Mouse (Mus musculus) thymus, postnatal 0 days (tissue): Measurements from ENCODE around the gene Bcl2a1b. TPM values are rescaled to one million over a fixed set of nuclear protein-coding genes. Genes with fewer than 3 reads are reported as not detected.
"Not testable (repeated sequence)": the region's sequence is repeated elsewhere in the genome, so short reads cannot be mapped to it uniquely, and the experiment has no call there.

Source experiments
- DNase-seq: peaks from one replicate; pipeline ENCODE4 v3.0.0-alpha.2; 2015; ENCODE audit warnings: low spot score
- polyA plus RNA-seq: library from polyadenylated mRNA; unstranded; fragments of >200 nt; fragmentation: Nextera tagmentation; extraction: Ambion mirVana; gene quantifications from 2 replicates; pipeline ENCODE4 v1.2.1, GENCODE M21; 2015

Gene Bcl2a1b
- polyA plus RNA-seq: 48.8 and 53.4 TPM in 2 replicates

GRCm38 (mm10) chr9:89198969-89199416 lies at the start of gene Bcl2a1b, which contains the start of gene Gm29094:
TSS of gene Bcl2a1b (plus strand) at chr9:89199209.
TSS of gene Gm29094 (plus strand) at chr9:89199379.
- DNase-seq: peak; percentile 1

- not testable (repeated sequence) for DNase-seq
Observed at GRCm38 (mm10) chr9:89172539-89172938, 26.5 kb upstream of the Bcl2a1b start.

- not testable (repeated sequence) for DNase-seq
Observed at GRCm38 (mm10) chr9:89178833-89179232, 20.2 kb upstream of the Bcl2a1b start.

- DNase-seq: not testable (repeated sequence)
Observed at GRCm38 (mm10) chr9:89179469-89179868, 19.5 kb upstream of the Bcl2a1b start.

DNA sequence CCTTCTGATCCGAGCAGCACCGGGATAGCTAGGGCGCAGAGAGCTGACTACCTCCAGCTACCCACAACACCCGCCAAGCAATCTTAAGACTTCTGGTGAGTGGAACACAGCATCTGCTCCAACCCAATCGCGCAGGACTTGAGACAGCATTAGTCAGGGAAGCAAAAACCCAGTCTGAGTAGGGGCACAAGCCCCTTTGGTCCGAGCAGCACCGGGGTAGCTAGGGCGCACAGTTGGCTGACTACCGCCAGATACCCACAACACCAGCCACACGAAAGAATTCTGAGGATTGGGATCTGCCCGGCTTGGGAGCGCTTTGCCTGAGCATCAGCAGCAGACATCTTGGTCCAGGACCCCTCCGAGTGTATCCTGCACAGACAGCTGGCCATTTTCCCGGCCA lies 12.0 kb upstream of the Bcl2a1b start:
- DNase-seq: not testable (repeated sequence)

GRCm38 (mm10) chr9:89195483-89195882 lies 3.5 kb upstream of the Bcl2a1b start:
- not testable (repeated sequence) for DNase-seq

DNA sequence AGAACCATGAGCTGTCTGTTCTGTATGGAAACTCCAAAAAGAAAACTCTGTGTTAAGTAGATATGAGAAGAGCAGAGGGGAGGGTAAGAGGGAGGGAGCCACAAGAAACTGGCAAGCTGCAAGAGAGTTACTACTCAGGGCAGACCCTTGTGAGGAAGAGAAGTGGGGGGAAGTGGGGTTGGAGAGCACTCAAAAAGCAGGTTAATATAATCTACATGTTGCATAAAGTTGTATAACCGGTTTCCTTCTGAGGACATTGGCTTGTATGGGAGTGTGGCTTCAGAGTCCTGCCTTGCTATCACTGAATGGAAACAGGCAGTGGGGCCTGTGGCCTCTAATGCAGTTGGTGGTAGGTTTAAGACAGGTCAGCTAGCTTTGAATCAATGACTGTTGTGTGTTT lies 1.5 kb upstream of the Bcl2a1b start:
- DNase-seq: not testable (repeated sequence)

DNA sequence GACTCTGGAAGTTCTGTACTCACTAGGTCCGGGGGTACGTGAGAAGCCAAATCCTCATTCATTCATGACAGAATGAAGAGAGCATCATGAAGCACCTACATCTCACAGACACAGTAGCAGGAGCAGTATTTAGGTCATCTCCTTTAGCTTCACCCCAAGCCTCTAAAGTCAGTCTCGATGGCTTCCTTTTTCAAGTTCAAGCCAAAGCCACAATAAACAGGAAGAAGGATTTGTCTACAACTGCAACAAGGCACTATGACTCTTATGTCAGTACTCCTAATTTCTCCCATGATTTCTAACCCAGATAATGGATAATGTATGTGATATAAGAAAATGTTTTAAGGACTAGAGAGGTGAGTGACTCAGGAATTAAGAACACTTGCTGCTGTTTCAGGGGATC lies 660 bp upstream of the Bcl2a1b start:
- not testable (repeated sequence) for DNase-seq

- DNase-seq: not testable (repeated sequence)
Observed at GRCm38 (mm10) chr9:89202256-89202655, 3.2 kb downstream of the Bcl2a1b start.

DNA sequence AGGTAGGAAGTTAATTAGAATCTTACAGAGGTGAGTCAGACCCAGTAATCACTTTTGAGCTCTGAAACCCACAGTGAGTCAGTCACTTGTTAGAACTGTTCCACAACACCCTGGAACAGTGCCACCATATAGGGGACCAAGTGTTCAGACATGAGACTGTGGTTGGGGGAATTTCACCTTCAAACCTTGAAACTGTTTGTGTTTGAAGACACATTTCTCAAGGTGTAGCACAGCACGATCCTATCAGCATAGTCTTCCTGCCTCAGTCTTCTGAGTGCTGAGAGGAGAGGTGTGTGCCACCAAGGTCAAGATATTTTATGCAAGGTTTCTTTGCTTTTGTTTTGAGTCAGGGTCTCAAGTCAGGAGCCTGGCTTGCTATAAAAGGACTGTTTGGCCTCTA lies 9.9 kb downstream of the Bcl2a1b start:
- DNase-seq: not testable (repeated sequence)

DNA sequence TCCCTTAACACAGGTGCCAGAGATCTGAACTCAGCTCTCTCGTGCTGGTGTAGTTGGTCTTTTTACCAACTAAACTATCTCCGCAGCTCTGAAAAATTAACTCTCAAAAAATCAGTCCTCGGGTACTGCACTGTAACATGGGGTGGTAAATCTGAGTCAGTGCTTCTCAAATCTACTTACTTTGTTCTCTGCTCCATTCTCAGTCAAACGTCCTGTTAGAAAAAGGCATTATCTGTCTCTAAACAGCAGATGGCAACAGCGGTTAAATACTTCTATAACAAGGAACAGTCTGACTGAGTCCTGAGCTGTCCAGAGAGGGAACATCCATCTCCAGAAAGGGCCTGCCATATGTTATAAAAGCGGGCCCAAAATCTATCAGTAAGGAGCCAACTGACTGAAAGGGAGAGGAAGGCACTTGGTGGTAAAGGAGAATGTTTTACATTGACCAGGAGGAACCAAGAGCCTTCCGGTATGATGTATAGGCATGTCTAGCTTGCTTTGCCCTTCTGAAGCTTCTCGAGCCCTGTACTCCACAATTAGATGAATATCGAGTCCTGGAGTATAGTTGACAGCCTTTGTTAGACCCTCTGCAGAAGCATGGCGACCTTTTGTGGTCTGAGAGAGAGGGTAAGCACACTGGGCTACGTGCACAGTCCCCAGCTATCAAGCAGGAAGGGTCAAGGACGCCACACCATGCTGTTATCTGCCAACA lies 11.5 kb downstream of the Bcl2a1b start, which contains the start of gene Mthfs:
Mthfs (plus strand) TSS at position 324 of the 712 bp plus-strand sequence.
- DNase-seq: peak; percentile 5

DNA sequence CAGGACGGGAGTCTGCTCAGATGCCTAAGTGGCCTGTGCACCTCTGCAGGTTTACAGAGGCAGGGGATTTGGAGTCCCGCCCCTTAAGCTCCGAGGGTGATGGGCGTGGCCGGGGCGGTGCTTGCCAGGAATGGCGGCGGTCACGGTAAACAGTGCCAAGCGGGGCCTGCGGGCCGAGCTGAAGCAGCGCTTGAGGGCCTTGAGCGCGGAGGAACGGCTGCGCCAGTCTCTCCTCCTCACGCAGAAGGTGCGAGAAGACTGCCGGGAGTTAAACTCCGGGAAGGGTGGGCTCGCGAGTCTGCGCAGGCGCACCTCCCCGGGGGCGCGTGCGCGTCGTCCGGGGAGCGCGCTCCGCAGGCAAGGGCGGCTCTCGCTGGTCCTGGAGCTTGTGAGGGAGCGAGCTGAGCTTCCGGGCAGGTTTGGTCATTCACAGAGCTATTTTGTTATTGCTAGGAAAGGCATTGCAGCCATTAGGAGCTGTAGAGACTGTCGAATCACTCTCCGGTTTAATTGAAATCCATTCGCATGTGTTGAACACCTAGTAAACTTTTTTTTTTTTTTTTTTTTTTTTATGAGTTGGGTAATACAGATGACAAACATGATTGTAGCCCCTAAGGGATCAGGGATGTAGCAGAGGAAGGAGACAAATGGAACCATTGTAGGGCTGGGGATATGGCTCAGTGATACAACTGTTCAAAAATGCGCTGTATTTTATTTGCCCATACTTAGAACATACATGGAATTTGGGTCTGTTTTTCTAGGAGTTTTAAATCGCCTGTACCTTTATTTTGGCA lies 12.3 kb downstream of the Bcl2a1b start:
- not testable (repeated sequence) for DNase-seq

- not testable (repeated sequence) for DNase-seq
Observed at GRCm38 (mm10) chr9:89212428-89212827, 13.4 kb downstream of the Bcl2a1b start.

- DNase-seq: not testable (repeated sequence)
Observed at GRCm38 (mm10) chr9:89218174-89218573, 19.2 kb downstream of the Bcl2a1b start.

GRCm38 (mm10) chr9:89219668-89220067 lies 20.7 kb downstream of the Bcl2a1b start:
- not testable (repeated sequence) for DNase-seq

DNA sequence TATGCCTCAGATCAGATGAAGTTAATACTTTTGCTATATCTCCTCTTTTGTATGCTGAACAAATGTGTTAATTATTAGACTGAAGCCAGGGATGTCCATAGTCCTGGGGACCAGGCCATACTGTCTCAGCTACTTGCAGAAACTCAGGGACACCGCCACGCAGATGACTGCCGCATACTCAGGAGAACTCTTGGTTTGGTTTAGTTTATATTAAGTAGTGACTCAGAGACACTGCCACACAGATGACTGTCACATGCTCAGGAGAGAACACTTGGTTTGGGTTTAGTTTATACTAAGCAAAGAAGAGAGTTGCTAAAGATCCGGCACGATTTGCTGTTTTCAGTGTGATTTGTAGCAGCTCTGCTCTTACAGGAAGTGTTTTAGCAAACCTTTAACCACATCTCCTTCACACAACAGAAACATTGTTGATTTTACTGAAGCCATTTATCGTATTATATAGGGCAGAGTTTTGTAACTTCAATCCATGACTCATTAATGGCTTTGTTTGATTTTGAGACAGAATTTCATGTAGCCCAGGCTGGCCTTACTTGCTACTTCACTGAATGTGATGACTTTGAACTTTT lies 21.8 kb downstream of the Bcl2a1b start:
- not testable (repeated sequence) for DNase-seq

GRCm38 (mm10) chr9:89226071-89226470 lies 27.1 kb downstream of the Bcl2a1b start:
- DNase-seq: no peak

GRCm38 (mm10) chr9:89228122-89228521 lies 29.1 kb downstream of the Bcl2a1b start:
- DNase-seq: no peak

DNA sequence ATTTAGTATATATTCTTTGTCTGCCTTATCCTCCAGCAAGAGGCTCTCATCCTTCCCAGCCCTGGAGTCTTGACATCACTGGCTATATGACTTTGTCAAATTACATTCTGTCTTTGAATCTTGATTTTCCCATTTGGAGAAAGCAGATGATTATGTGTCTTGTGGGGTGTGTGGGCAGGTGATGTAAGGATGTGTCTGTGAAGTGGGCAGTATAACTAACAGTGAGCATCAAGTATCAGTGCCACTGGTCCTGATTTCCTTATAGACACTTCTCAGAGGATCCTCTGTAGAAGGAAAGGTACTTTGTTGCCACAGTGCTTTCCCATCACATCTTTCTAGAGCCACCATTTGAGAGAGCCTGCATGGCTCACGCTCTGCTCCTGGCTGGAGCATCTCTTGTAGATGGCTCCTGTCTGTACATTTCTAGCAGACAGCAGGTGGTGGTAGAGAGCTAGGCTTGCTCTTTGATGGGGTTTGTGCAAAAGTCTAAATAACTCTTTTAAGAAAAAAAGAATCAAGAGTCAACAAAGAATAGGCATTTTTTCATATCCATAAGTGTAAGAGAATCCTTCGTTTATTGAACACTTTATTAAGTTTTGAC lies 32.0 kb downstream of the Bcl2a1b start:
- not testable (repeated sequence) for DNase-seq

DNA sequence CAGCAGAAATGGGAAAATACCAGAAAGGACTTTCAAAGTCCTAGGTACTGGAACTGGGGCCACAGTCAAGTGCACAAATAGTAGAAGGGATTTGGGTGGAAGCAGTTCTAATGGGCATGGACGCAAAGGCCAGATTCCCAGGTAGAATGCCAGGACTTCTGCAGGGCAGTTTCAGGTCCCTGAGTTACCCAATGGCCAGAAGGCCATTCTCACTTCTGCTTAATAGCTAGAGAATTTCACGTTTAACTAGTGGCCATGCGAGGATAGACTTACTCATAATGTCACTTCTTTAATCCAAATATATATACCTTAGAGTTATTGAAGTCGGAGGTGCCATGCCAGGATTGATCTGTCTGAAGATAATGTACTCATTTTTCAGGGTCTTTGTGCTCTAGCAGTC lies 38.1 kb downstream of the Bcl2a1b start:
- DNase-seq: not testable (repeated sequence)

DNA sequence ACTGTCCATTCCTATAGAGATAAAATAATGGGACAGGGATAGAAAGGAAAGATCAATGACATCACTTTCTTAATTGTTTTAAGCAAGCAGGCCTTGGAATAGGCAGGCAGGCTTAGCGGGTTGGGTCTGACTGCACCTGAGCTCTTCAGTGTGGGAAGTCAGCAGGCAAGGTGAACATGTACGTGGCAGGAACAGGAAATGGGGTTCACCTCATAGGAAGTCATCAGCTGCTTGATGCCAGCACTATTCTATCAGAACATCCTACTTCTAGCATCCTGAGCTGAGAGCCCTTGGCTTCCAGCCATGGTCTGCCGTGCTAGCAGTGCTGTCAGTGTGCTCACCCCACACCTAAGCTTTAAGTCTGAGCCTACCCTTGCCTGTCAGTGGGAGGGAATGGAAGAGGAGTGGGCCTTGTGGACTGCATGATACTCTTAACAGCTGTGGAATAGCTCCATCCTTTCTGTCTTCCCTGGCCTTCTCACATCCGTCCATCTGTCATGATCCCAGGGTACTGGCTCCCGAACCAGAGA lies 40.0 kb downstream of the Bcl2a1b start:
- not testable (repeated sequence) for DNase-seq
